Mouse (Mus musculus) kidney, postnatal 36 days (tissue): ENCODE measurements around the gene Ppp1r3d.
A peak's percentile ranks its signal among the peaks of the same experiment; 100 is the strongest.

Experiments
- DNase-seq, 2 experiments: peaks; one replicate each; pipeline ENCODE4 v3.0.0; 2021 to 2022; ENCODE audit warnings: mixed read lengths in 2 of 2

The Ppp1r3d gene

DNA sequence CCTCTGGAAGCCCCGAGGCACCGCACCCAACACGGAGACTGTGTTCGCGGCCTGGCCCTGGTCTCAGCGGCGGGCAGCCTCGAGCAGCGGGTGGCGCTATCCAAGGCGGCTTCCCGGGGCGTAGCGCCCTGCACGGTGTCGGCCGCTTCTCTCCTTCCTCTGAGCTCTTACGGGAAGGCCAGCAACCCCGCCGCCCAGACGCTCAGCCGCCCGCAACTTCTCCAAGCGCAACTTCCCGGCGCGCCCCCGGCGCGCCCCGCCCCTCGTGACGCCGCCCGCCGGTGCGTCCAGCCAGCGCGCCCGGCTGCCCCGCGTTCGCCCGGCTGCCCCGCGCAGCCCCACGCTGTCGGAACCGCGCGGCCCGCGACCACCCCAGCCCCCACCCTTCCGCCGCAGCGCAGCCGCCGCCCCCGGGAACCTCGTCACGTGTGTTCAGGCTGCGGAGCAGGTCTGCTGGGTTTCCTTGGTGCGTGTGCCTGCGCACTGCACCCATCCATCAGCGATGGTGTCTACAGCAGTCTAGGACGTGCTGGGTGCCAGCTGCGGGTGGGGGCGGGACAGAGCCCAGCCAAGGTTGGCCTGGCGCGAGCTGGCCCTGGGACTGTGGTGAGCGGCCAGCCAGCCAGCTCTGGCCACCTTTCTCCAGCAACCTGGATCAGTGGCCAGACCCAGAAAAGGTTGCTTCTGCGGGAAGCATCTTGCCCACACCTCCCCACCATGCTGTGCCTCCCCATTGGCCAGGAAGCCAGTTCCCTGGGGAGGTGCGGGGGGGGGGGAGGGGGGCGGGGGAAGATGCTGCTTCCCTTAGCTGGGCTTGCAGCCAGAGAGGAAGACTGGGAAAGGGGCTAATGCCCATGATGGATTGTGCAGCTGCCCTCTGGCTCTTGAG lies at the start of gene Ppp1r3d, which contains the start of gene Fam217b:
Ppp1r3d (minus strand) TSS at position 212 of the 889 bp plus-strand sequence.
Fam217b (plus strand) TSS at position 264 of the 889 bp plus-strand sequence.
- DNase-seq = peak; percentile 57 to 73

- DNase-seq = no peak
Measured at GRCm38 (mm10) chr2:178460353-178460752, 46.1 kb upstream of the Ppp1r3d start.

DNA sequence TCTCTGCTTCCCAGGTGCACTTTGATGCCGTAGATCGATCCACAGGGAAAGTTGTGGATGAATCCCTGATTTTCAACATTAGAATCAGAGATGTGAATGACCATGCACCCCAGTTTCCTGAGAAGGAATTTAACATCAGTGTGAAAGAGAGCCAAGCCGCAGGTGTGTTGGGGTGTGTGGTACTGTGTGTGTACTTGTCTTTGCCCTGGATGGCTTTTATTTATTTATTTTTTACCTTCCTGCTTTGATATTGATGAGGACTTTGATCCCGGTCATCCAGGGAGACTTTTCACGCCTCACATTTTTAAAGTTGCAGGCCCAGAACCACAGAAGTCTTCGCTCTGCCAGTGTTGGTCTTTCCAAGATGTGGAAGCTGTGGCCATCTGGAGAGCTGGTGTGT lies 43.1 kb upstream of the Ppp1r3d start:
- no peak for DNase-seq

DNA sequence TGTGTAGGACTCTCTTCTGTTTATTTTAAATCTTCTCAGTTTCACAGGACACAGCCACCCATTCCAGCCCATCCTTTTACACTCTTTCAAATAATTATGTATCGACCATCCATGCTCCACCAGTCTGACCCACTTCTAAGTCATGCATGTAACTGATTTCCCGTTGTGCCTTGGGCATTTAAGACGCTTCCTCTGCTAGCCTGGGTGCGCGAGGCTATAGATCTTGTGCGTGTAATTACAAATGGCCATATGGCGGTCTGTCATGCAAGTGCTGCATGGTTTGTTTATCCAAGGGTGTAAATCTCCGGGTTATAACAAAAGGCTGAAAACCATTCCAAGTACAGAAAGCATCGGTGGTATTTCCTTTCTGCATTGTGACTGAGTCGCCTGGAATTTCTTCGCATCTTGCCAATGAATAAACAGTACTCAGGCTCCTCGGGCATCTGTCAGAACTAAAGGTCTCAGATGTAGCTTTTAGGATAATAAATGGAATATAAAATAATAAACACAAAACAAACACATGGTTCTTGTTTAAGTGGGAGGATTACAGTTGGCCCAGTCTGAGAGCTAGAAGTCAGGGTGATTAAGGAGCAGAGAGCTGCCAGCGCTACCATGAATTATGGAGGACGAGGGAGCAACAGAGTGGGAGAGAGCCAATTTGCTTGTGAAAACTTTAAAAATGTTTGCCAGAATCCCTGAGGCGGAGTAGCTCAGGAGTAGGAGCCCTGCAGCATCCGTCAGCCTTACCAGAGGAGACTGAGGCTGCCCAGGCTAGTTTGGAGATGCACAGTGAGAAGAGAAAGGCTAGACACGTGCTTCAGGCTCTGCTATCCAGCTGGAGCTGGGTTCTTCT lies 40.6 kb upstream of the Ppp1r3d start:
- DNase-seq = peak; percentile 15 to 16

- DNase-seq = no peak
Measured at GRCm38 (mm10) chr2:178450961-178451360, 36.7 kb upstream of the Ppp1r3d start.

DNA sequence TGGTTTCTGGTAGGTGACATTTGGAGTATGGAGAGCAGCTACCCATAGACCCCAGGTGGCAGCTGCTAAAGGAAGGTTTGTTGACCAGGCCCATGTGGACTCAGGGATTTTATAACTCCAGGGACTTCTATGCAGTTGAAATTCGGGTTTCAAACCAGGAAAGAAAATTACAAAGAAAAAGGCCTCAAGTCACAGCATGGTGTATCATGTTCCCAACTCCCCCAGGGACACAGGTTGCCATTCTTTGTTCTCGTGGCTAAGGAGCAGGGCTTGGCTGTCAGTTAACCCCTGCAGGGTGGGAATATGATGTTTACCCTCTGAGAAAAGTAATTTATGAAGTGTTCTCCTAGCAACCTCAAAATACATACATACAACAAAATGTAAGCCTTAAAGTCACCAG lies 36.0 kb upstream of the Ppp1r3d start:
- DNase-seq = no peak

- DNase-seq = no peak
Measured at GRCm38 (mm10) chr2:178449386-178449785, 35.1 kb upstream of the Ppp1r3d start.

- DNase-seq = no peak
Measured at GRCm38 (mm10) chr2:178437311-178437710, 23.0 kb upstream of the Ppp1r3d start.

DNA sequence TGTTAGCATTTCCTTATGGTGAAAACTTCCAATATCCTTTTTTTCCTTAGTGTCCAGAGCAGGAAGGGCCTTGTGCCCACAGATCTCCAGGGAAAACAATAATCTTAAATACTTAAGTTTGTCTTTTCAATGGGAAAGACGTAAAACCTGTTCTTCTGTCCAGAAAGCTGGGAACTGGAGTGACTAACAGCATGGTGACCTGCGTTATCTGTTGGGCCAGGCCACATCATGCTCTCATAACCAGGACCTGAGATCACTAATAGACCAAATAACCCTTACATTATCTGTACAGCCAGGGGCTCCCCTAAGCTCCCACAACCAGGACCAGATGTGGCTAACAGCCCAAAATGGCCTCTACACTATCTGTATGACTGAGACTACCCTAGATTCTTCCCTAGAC lies 19.6 kb upstream of the Ppp1r3d start:
- no peak for DNase-seq

DNA sequence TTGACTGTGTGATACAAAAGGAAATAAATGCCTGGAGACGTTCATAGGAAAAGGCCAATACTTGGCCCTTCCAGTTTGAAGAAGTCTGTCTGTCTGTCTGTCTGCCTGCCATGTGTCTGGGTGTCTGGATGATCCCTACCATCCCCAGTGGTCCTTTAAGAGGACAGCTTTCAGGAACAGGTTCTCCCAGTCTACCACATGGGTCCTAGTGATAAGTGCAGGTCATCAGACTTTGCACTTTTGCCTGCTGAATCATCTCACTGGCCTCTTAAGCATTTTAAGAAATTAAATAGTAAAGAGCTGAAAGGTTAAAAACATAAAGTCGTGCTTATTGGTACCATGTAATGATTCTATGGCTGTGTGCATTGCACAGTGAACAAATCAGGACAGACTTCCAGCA lies 19.2 kb upstream of the Ppp1r3d start:
- DNase-seq = no peak

DNA sequence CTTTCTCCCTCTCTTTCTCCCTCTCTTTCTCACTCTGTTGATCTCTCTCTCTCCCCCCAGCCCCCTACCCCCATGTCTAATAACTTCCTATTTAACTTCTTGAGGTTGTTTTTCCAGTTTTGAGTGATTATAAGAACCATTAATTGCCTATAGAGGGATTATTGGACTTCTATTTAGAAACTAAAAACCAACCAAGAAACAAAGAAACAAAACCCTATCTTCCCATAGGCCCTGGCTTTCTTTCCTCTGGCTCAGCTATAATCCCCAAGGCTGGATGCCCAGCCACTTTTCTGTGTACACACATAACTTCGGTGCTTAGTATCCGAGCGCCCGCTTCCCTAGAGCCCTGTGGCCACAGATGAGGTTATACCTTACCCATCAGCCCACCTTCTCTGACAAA lies 16.0 kb upstream of the Ppp1r3d start, which contains the start of gene Cdh26:
Cdh26 (plus strand) TSS at position 301 of the 400 bp plus-strand sequence.
- DNase-seq = no peak

DNA sequence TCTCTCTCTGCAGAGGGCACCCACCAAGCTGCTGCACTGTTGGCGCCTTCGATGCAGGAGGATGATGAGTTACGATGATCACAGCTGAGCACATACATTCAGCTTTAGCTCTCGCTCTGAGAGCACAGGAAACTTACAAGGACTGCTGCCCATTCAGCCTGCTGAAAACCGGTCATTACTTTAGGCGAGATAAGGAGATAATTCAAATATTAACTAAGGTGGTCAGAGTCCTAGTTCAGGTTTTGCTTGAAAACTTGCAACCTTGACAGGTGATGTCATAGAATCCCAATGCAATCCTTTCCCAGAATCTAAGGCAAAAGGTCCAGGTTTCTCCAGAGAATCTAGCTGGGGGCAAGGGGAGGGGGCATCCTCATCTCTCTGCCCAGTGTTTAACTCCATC lies 15.2 kb upstream of the Ppp1r3d start:
- DNase-seq = peak in 1 of 2 experiments; percentile 17

GRCm38 (mm10) chr2:178428676-178429075 lies 14.4 kb upstream of the Ppp1r3d start:
- no peak for DNase-seq

DNA sequence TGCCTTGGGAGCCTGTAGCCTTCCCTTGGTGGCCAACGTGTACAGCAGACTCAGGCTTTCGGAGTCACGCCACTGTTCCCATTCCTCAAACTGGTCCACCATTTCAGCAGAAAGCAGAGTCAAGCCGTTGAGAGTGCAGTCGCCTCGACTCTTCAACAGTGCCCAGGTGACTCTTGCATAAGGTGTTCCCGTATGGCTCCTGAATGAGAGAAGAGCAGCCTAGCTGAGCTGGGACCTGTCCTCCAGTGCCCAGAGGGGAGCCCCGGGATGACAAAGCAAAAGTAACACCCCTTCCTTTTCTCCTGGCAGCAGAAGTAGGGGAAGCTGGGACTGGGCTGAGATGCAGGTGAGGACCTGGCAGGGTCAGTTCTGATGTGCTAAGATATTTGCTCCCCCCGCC lies 13.9 kb upstream of the Ppp1r3d start:
- DNase-seq = no peak

GRCm38 (mm10) chr2:178427181-178427580 lies 12.9 kb upstream of the Ppp1r3d start:
- no peak for DNase-seq

GRCm38 (mm10) chr2:178426229-178426628 lies 12.0 kb upstream of the Ppp1r3d start:
- DNase-seq = peak in 1 of 2 experiments; percentile 37

- no peak for DNase-seq
Measured at GRCm38 (mm10) chr2:178423223-178423622, 9.0 kb upstream of the Ppp1r3d start.

- DNase-seq = no peak
Measured at GRCm38 (mm10) chr2:178422186-178422585, 7.9 kb upstream of the Ppp1r3d start.

- DNase-seq = no peak
Measured at GRCm38 (mm10) chr2:178421603-178422002, 7.3 kb upstream of the Ppp1r3d start.

DNA sequence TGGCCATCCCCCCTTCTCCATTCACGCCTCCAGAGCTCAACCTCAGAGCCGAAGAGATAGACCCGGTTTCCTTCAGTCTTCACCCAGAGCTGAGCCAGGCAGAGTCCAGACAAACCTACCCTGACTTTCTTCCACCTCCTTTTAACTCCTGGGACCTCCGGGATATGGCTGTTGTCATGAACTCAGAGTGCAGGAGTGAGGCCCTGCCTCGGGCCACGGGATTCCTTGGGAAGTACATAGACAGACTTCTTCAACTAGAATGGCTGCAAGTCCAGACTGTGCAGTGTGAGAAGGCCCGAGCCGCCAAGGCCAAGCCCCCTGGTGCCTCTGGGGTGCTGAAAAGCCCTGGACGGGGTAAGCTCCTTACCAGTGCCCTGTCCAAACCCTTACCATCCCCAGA lies 6.3 kb upstream of the Ppp1r3d start:
- no peak for DNase-seq

- no peak for DNase-seq
Measured at GRCm38 (mm10) chr2:178416970-178417369, 2.7 kb upstream of the Ppp1r3d start.

- no peak for DNase-seq
Measured at GRCm38 (mm10) chr2:178416427-178416826, 2.2 kb upstream of the Ppp1r3d start.

DNA sequence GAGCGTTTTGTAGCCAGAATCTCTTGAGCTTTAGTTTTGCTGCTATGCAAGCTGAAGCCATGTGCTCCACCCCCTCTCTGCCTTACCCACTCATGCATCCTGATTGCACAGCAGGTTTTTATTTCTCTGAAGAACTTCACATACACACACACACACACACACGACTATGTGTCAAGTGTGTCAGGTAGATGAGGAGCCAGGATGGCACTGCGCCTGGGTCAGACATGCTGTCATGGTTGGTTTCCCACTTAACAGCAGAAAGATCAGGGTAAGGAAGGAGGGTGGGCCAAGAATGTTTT lies 827 bp upstream of the Ppp1r3d start:
- DNase-seq = no peak
